Mouse (Mus musculus) embryonic facial prominence, embryonic 11.5 days (tissue): Measurements from ENCODE around the gene Cdkn1a. TPM values are rescaled to one million over a fixed set of nuclear protein-coding genes. Genes with fewer than 3 reads are reported as not detected.
"Not testable (repeated sequence)": the region's sequence is repeated elsewhere in the genome, so short reads cannot be mapped to it uniquely, and the experiment has no call there.

ENCODE experiments used
- ATAC-seq: fragments of 200-750 bp; cut with Nextera tagmentation; replicated peaks from 2 replicates; pipeline ENCODE4 v1.8.0; 2017; ENCODE audit warnings: low read depth; ENCODE audit not compliant: insufficient number of reproducible peaks, low FRiP score, low TSS enrichment
- DNase-seq: peaks from one replicate; pipeline ENCODE4 v3.0.0-alpha.2; 2015; ENCODE audit warnings: low spot score
- H3K27ac ChIP-seq: fragments of 300-500 bp; sonication (generic); replicated peaks from 2 replicates; pipeline ENCODE4 v1.5.1; 2014; ENCODE audit warnings: mild to moderate bottlenecking, low read depth, low read length, control low read depth
- H3K27me3 ChIP-seq: fragments of 300-500 bp; sonication (generic); 2 replicates; pipeline ENCODE4 v1.6.1; 2014; ENCODE audit warnings: mild to moderate bottlenecking, low read length, moderate library complexity, mixed read lengths; ENCODE audit not compliant: control insufficient read depth, insufficient read depth
- H3K36me3 ChIP-seq: fragments of 300-500 bp; sonication (generic); replicated peaks from 2 replicates; pipeline ENCODE4 v1.6.1; 2014; ENCODE audit warnings: low read depth, mild to moderate bottlenecking, low read length, moderate library complexity, mixed read lengths; ENCODE audit not compliant: control insufficient read depth, insufficient read depth
- H3K4me1 ChIP-seq: fragments of 300-500 bp; sonication (generic); 2 replicates; pipeline ENCODE4 v1.6.1; 2014; ENCODE audit warnings: low read length, mixed read lengths; ENCODE audit not compliant: control insufficient read depth, insufficient read depth
- H3K4me2 ChIP-seq: fragments of 300-500 bp; sonication (generic); 2 replicates; pipeline ENCODE4 v1.6.1; 2014; ENCODE audit warnings: low read depth, mild to moderate bottlenecking, control low read depth, low read length, moderate library complexity
- H3K4me3 ChIP-seq: fragments of 300-500 bp; sonication (generic); 2 replicates; pipeline ENCODE4 v1.5.1; 2014; ENCODE audit warnings: low read depth, low read length, control low read depth
- H3K9ac ChIP-seq: fragments of 300-500 bp; sonication (generic); replicated peaks from 2 replicates; pipeline ENCODE4 v1.6.1; 2014; ENCODE audit warnings: mild to moderate bottlenecking, control low read depth, low read length
- H3K9me3 ChIP-seq: fragments of 300-500 bp; sonication (generic); replicated peaks from 2 replicates; pipeline ENCODE4 v1.6.1; 2016; ENCODE audit warnings: mild to moderate bottlenecking, low read length, inconsistent platforms, mixed read lengths; ENCODE audit not compliant: control insufficient read depth
- WGBS: fragments of 180-500 bp; shearing (Covaris S2); extraction: QIAGEN DNeasy Blood & Tissue Kit; methylation state at CpG from one replicate; pipeline ENCODE4 v1.1.7; 2014; 5-methylcytosine and 5-hydroxymethylcytosine counted together
- polyA plus RNA-seq: library from polyadenylated mRNA; unstranded; fragments of >200 nt; fragmentation: Nextera tagmentation; extraction: Ambion mirVana; gene quantifications from 2 replicates; pipeline ENCODE4 v1.2.1, GENCODE M21; 2014

Cdkn1a gene
- polyA plus RNA-seq, result 25.5 TPM in 2 replicates

GRCm38 (mm10) chr17:29090776-29091175, at the start of gene Cdkn1a:
Gene Cdkn1a, plus strand, starts transcription at chr17:29090976.
- Histone ChIP-seq H3K4me1 (no peaks in the 10 kb centered on the region; the same call in 1 of the 2 replicates), H3K36me3 (no peaks in the 10 kb centered on the region), H3K9ac (no peak within 1 kb of the TSS), H3K9me3 (no peaks in the 10 kb centered on the region), H3K27ac (no peak within 1 kb of the TSS), H3K4me2 (no peak within 1 kb of the TSS), H3K27me3 (peaks cover 19% of the 10 kb centered on the region), H3K4me3 (no peak within 1 kb of the TSS)
- no peak for ATAC-seq
- WGBS, result 68% methylated on average over 3 of the region's 3 CpGs
- DNase-seq, result no peak

- not testable (repeated sequence) for ATAC-seq, H3K4me2 ChIP-seq, DNase-seq, H3K4me3 ChIP-seq, H3K9ac ChIP-seq, H3K4me1 ChIP-seq, H3K27me3 ChIP-seq, H3K27ac ChIP-seq, H3K9me3 ChIP-seq
- H3K36me3 ChIP-seq, result peaks cover 37% of the 10 kb centered on the region
- 88% methylated on average over 3 of the region's 3 CpGs for WGBS
Observed at GRCm38 (mm10) chr17:29041632-29042031, 49.1 kb upstream of the Cdkn1a start.

- Histone ChIP-seq H3K36me3 (peaks cover 34% of the 10 kb centered on the region), H3K4me3 (no peak overlapping the region), H3K27ac (no peak overlapping the region), H3K4me1 (no peaks in the 10 kb centered on the region), H3K27me3 (no peaks in the 10 kb centered on the region), H3K9ac (no peak overlapping the region), H3K4me2 (no peak overlapping the region), H3K9me3 (no peaks in the 10 kb centered on the region)
- ATAC-seq (no peak), DNase-seq (no peak)
Observed at GRCm38 (mm10) chr17:29042569-29042968, 48.2 kb upstream of the Cdkn1a start.

- Histone ChIP-seq H3K4me3 (no peak overlapping the region), H3K27ac (no peak overlapping the region), H3K27me3 (no peaks in the 10 kb centered on the region), H3K36me3 (peaks cover 28% of the 10 kb centered on the region), H3K4me2 (no peak overlapping the region), H3K9ac (no peak overlapping the region), H3K9me3 (no peaks in the 10 kb centered on the region), H3K4me1 (no peaks in the 10 kb centered on the region)
- DNase-seq (no peak), ATAC-seq (no peak)
- WGBS, result 88% methylated on average over 3 of the region's 3 CpGs
Observed at GRCm38 (mm10) chr17:29043583-29043982, 47.2 kb upstream of the Cdkn1a start.

- H3K9me3 ChIP-seq, result no peaks in the 10 kb centered on the region
- peaks cover 26% of the 10 kb centered on the region for H3K36me3 ChIP-seq
- DNase-seq, result no peak
- H3K4me1 ChIP-seq, result no peaks in the 10 kb centered on the region
- WGBS, result 83% methylated on average over 6 of the region's 6 CpGs
- no peak overlapping the region for H3K9ac ChIP-seq
- H3K4me2 ChIP-seq, result no peak overlapping the region
- no peaks in the 10 kb centered on the region for H3K27me3 ChIP-seq
- H3K27ac ChIP-seq, result no peak overlapping the region
- no peak overlapping the region for H3K4me3 ChIP-seq
- no peak for ATAC-seq
Observed at GRCm38 (mm10) chr17:29044146-29044924, 46.4 kb upstream of the Cdkn1a start.

- Histone ChIP-seq H3K4me3 (no peak overlapping the region), H3K4me2 (no peak overlapping the region), H3K9me3 (no peaks in the 10 kb centered on the region), H3K36me3 (peaks cover 20% of the 10 kb centered on the region), H3K27me3 (no peaks in the 10 kb centered on the region), H3K27ac (no peak overlapping the region), H3K4me1 (no peaks in the 10 kb centered on the region), H3K9ac (no peak overlapping the region)
- DNase-seq (peak; percentile 65), ATAC-seq (no peak)
- 76% methylated on average over 1 of the region's 1 CpGs for WGBS
Observed at GRCm38 (mm10) chr17:29044925-29045319, 45.9 kb upstream of the Cdkn1a start.

- 71% methylated on average over 12 of the region's 12 CpGs for WGBS
- Histone ChIP-seq H3K27ac (no peak overlapping the region; the same call in 1 of the 2 replicates), H3K4me1 (no peaks in the 10 kb centered on the region; the same call in 1 of the 2 replicates), H3K4me3 (no peak overlapping the region), H3K4me2 (no peak overlapping the region), H3K27me3 (no peaks in the 10 kb centered on the region), H3K36me3 (peaks cover 20% of the 10 kb centered on the region), H3K9ac (no peak overlapping the region), H3K9me3 (no peaks in the 10 kb centered on the region)
- 0 out of 2 replicates have a peak, but pooled peaks have one; percentile 17 for ATAC-seq
- no peak for DNase-seq
Observed at GRCm38 (mm10) chr17:29045741-29046530, 44.8 kb upstream of the Cdkn1a start.

- H3K9ac ChIP-seq, result no peak overlapping the region
- H3K36me3 ChIP-seq, result peaks cover 20% of the 10 kb centered on the region
- H3K4me1 ChIP-seq, result no peaks in the 10 kb centered on the region; the same call in 1 of the 2 replicates
- WGBS, result 93% methylated on average over 3 of the region's 3 CpGs
- no peak overlapping the region for H3K4me3 ChIP-seq
- no peak overlapping the region for H3K27ac ChIP-seq
- ATAC-seq, result no peak
- no peaks in the 10 kb centered on the region for H3K27me3 ChIP-seq
- DNase-seq, result no peak
- no peak overlapping the region for H3K4me2 ChIP-seq
- no peaks in the 10 kb centered on the region for H3K9me3 ChIP-seq
Observed at GRCm38 (mm10) chr17:29046863-29047262, 43.9 kb upstream of the Cdkn1a start.
